Mouse (Mus musculus) MEL (cell line): ENCODE measurements around the gene Fem1b. TPM values are rescaled to one million over a fixed set of nuclear protein-coding genes. Genes with fewer than 3 reads are reported as not detected.
A peak's percentile ranks its signal among the peaks of the same experiment; 100 is the strongest.

Experiments used
- DNase-seq: peaks from one replicate; pipeline ENCODE4 v3.0.0; 2011; ENCODE audit warnings: low read depth, low spot score
- H3K27ac ChIP-seq: 2 replicates; pipeline ENCODE4 v1.5.1; 2012; ENCODE audit warnings: low read depth, mild to moderate bottlenecking, control low read depth, low read length, moderate library complexity; ENCODE audit not compliant: control insufficient read depth
- H3K27me3 ChIP-seq, 2 experiments: fragments of 150-350 bp in 1 of 2; sonication (generic) in 1 of 2; 2 replicates each; pipeline ENCODE4 v1.6.1; 2012; ENCODE audit warnings: low read length in 2 of 2, mild to moderate bottlenecking in 2 of 2, improper control_type of control experiment in 1 of 2, moderate library complexity in 1 of 2; ENCODE audit not compliant: insufficient read depth in 2 of 2, control insufficient read depth in 1 of 2
- H3K36me3 ChIP-seq, 2 experiments: 2 replicates each; pipeline ENCODE4 v1.6.1; 2012 to 2014; ENCODE audit warnings: low read length in 2 of 2, improper control_type of control experiment in 1 of 2, inconsistent platforms in 1 of 2, mild to moderate bottlenecking in 1 of 2; ENCODE audit not compliant: insufficient read depth in 2 of 2, control insufficient read depth in 1 of 2
- H3K4me1 ChIP-seq, 2 experiments: fragments of 150-350 bp in 1 of 2; sonication (generic) in 1 of 2; 2 replicates each; pipeline ENCODE4 v1.6.1; 2012; ENCODE audit warnings: low read length in 2 of 2, improper control_type of control experiment in 1 of 2, mild to moderate bottlenecking in 1 of 2; ENCODE audit not compliant: insufficient read depth in 2 of 2, control insufficient read depth in 1 of 2
- H3K4me3 ChIP-seq, 2 experiments: fragments of 150-350 bp in 1 of 2; sonication (generic) in 1 of 2; 2 replicates each; pipeline ENCODE4 v1.5.1; 2012; ENCODE audit warnings: low read depth in 2 of 2, low read length in 2 of 2, mild to moderate bottlenecking in 2 of 2, moderate library complexity in 2 of 2, control low read depth in 1 of 2, improper control_type of control experiment in 1 of 2; ENCODE audit not compliant: control insufficient read depth in 1 of 2, insufficient read depth in 1 of 2
- H3K79me2 ChIP-seq: 2 replicates; pipeline ENCODE4 v1.6.1; 2012; ENCODE audit warnings: mild to moderate bottlenecking, low read length, moderate library complexity; ENCODE audit not compliant: control insufficient read depth, poor library complexity, insufficient read depth
- H3K9ac ChIP-seq: 2 replicates; pipeline ENCODE4 v1.6.1; 2012; ENCODE audit warnings: low read depth, mild to moderate bottlenecking, control low read depth, low read length, moderate library complexity; ENCODE audit not compliant: control insufficient read depth, poor library complexity, severe bottlenecking
- H3K9me3 ChIP-seq: fragments of 150-350 bp; sonication (generic); replicated peaks from 2 replicates; pipeline ENCODE4 v1.6.1; 2012; ENCODE audit warnings: mild to moderate bottlenecking, low read length, improper control_type of control experiment, moderate library complexity; ENCODE audit not compliant: insufficient read depth
- CHD1 ChIP-seq: IDR thresholded peaks from 2 replicates; pipeline ENCODE4 v1.6.1; 2012; ENCODE audit warnings: low read depth, mild to moderate bottlenecking, inconsistent platforms, low read length, improper control_type of control experiment
- CTCF ChIP-seq, 3 experiments: IDR thresholded peaks in 2 of 3; conservative IDR thresholded peaks in 1 of 3; 2 replicates each; pipeline ENCODE4 v1.5.1; 2011 to 2012; ENCODE audit warnings: low read length in 3 of 3, low read depth in 2 of 3, mild to moderate bottlenecking in 2 of 3, improper control_type of control experiment in 1 of 3, inconsistent platforms in 1 of 3, mixed read lengths in 1 of 3, moderate library complexity in 1 of 3; ENCODE audit not compliant: control insufficient read depth in 1 of 3, insufficient read depth in 1 of 3, poor library complexity in 1 of 3, severe bottlenecking in 1 of 3
- ELF1 ChIP-seq: IDR thresholded peaks from 2 replicates; pipeline ENCODE4 v1.6.1; 2014; ENCODE audit warnings: low read depth, mild to moderate bottlenecking, inconsistent platforms, low read length, improper control_type of control experiment, moderate library complexity
- EP300 ChIP-seq, 2 experiments: IDR thresholded peaks; 2 replicates each; pipeline ENCODE4 v1.6.1; 2011; ENCODE audit warnings: improper control_type of control experiment in 2 of 2, low read length in 2 of 2, low read depth in 1 of 2, mild to moderate bottlenecking in 1 of 2
- ETS1 ChIP-seq: IDR thresholded peaks from 2 replicates; pipeline ENCODE4 v1.6.1; 2012; ENCODE audit warnings: low read depth, mild to moderate bottlenecking, inconsistent platforms, low read length, improper control_type of control experiment, moderate library complexity
- GATA1 ChIP-seq: IDR thresholded peaks from 2 replicates; pipeline ENCODE4 v1.6.1; 2011; ENCODE audit warnings: low read depth, low read length, improper control_type of control experiment
- HCFC1 ChIP-seq: IDR thresholded peaks from 2 replicates; pipeline ENCODE4 v1.6.1; 2012; ENCODE audit warnings: low read depth, mild to moderate bottlenecking, inconsistent platforms, low read length, improper control_type of control experiment, moderate library complexity
- JUND ChIP-seq: IDR thresholded peaks from 2 replicates; pipeline ENCODE4 v1.6.1; 2011; ENCODE audit warnings: low read depth, mild to moderate bottlenecking, improper control_type of control experiment, low read length
- MAFK ChIP-seq: IDR thresholded peaks from 2 replicates; pipeline ENCODE4 v1.6.1; 2011; ENCODE audit warnings: low read depth, mild to moderate bottlenecking, low read length, improper control_type of control experiment, borderline replicate concordance
- MAX ChIP-seq: IDR thresholded peaks from 2 replicates; pipeline ENCODE4 v1.6.1; 2011; ENCODE audit warnings: low read length, improper control_type of control experiment
- MAZ ChIP-seq: IDR thresholded peaks from 2 replicates; pipeline ENCODE4 v1.6.1; 2012; ENCODE audit warnings: low read depth, mild to moderate bottlenecking, inconsistent platforms, low read length, improper control_type of control experiment
- MEF2A ChIP-seq: IDR thresholded peaks from 2 replicates; pipeline ENCODE4 v1.6.1; 2014; ENCODE audit warnings: low read depth, mild to moderate bottlenecking, inconsistent platforms, low read length, improper control_type of control experiment; ENCODE audit not compliant: poor library complexity, insufficient replicate concordance, severe bottlenecking; ENCODE audit errors: extremely low read depth
- MXI1 ChIP-seq: IDR thresholded peaks from 2 replicates; pipeline ENCODE4 v1.6.1; 2011; ENCODE audit warnings: mild to moderate bottlenecking, low read depth, low read length, improper control_type of control experiment
- MYC ChIP-seq: IDR thresholded peaks from 2 replicates; pipeline ENCODE4 v1.6.1; 2011; ENCODE audit warnings: low read depth, mild to moderate bottlenecking, low read length, improper control_type of control experiment, moderate library complexity
- NRF1 ChIP-seq: IDR thresholded peaks from 2 replicates; pipeline ENCODE4 v1.6.1; 2014; ENCODE audit warnings: low read depth, mild to moderate bottlenecking, inconsistent platforms, low read length, improper control_type of control experiment, moderate library complexity; ENCODE audit not compliant: poor library complexity, insufficient read depth, severe bottlenecking
- POLR2AphosphoS5 ChIP-seq: IDR thresholded peaks from 2 replicates; pipeline ENCODE4 v1.6.1; 2012; ENCODE audit warnings: low read depth, borderline replicate concordance, mild to moderate bottlenecking, inconsistent platforms, low read length, moderate library complexity, mixed read lengths
- RAD21 ChIP-seq: IDR thresholded peaks from 2 replicates; pipeline ENCODE4 v1.6.1; 2011; ENCODE audit warnings: mild to moderate bottlenecking, low read depth, low read length, improper control_type of control experiment
- SMC3 ChIP-seq: IDR thresholded peaks from 2 replicates; pipeline ENCODE4 v1.6.1; 2011; ENCODE audit warnings: low read depth, low read length, improper control_type of control experiment
- TAL1 ChIP-seq: IDR thresholded peaks from 2 replicates; pipeline ENCODE4 v1.6.1; 2012; ENCODE audit warnings: mild to moderate bottlenecking, inconsistent platforms, low read length, moderate library complexity, mixed read lengths
- UBTF ChIP-seq: IDR thresholded peaks from 2 replicates; pipeline ENCODE4 v1.6.1; 2012; ENCODE audit warnings: low read depth, mild to moderate bottlenecking, inconsistent platforms, low read length, improper control_type of control experiment, moderate library complexity, borderline replicate concordance; ENCODE audit not compliant: insufficient read depth
- USF1 ChIP-seq: IDR thresholded peaks from 2 replicates; pipeline ENCODE4 v1.6.1; 2014; ENCODE audit warnings: low read depth, mild to moderate bottlenecking, inconsistent platforms, low read length, improper control_type of control experiment, moderate library complexity
- USF2 ChIP-seq, 2 experiments: IDR thresholded peaks; 2 replicates each; pipeline ENCODE4 v1.6.1; 2011 to 2012; ENCODE audit warnings: improper control_type of control experiment in 2 of 2, low read length in 2 of 2, borderline replicate concordance in 1 of 2, inconsistent platforms in 1 of 2, low read depth in 1 of 2, mild to moderate bottlenecking in 1 of 2; ENCODE audit not compliant: insufficient read depth in 1 of 2
- ZC3H11A ChIP-seq: IDR thresholded peaks from 2 replicates; pipeline ENCODE4 v1.6.1; 2012; ENCODE audit warnings: low read depth, mild to moderate bottlenecking, inconsistent platforms, low read length, improper control_type of control experiment
- ZKSCAN1 ChIP-seq: IDR thresholded peaks from 2 replicates; pipeline ENCODE4 v1.6.1; 2012; ENCODE audit warnings: low read depth, mild to moderate bottlenecking, inconsistent platforms, low read length, improper control_type of control experiment, moderate library complexity
- ZMIZ1 ChIP-seq: IDR thresholded peaks from 2 replicates; pipeline ENCODE4 v1.6.1; 2012; ENCODE audit warnings: low read depth, mild to moderate bottlenecking, inconsistent platforms, low read length, improper control_type of control experiment, moderate library complexity
- ZNF384 ChIP-seq: IDR thresholded peaks from 2 replicates; pipeline ENCODE4 v1.6.1; 2012; ENCODE audit warnings: low read depth, mild to moderate bottlenecking, inconsistent platforms, low read length, improper control_type of control experiment
- polyA plus RNA-seq, 2 experiments: library from polyadenylated mRNA; stranded (reverse) in 1 of 2; unstranded in 1 of 2; fragments of >175 nt in 1 of 2; fragments of >200 nt in 1 of 2; gene quantifications; 2 replicates each; pipeline versions ENCODE4 v1.2.1 to v1.2.4; 2012; ENCODE audit warnings: low replicate concordance in 2 of 2, low read depth in 1 of 2; ENCODE audit not compliant: insufficient read length in 2 of 2, insufficient read depth in 1 of 2, missing spikeins in 1 of 2
- total RNA-seq: library from RNA; depleted of rRNA; stranded (reverse); fragments of 300-350 nt; gene quantifications from 2 replicates; pipeline ENCODE4 v1.2.3, GENCODE M21; 2012

Fem1b gene
- total and polyA plus RNA-seq, 3 experiments = 38.2 to 99.4 (median 50.5) TPM

DNA sequence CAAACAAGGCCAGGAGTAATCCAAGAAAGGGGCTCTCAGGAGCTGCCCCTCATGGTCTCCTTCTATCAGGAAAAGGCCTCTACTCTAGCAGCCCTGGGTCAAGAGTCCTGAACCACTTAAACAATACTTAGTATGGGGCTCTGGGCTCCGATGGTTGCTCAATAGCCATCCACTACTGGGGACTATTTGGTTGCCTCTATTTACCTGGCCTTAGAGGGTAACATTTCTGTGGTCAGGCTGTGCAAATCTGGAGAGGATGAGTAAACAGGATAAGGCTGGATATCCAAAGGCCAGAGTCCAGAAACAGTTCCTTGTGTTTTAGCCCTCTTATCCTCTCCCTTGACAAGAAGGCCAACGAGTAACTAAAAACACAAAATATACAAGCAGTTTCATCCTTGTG lies 3.0 kb upstream of the Fem1b start:
- Histone ChIP-seq H3K79me2 (peaks cover 21% of the 10 kb centered on the region), H3K4me1 (peaks cover 20 to 31% of the 10 kb centered on the region in 2 experiments), H3K36me3 (peaks cover 0 to 27% of the 10 kb centered on the region in 2 experiments; a peak in 2 of 4 replicates), H3K27ac (no peak overlapping the region), H3K9me3 (no peaks in the 10 kb centered on the region), H3K4me3 (no peak overlapping the region), H3K9ac (no peak overlapping the region), H3K27me3 (no peaks in the 10 kb centered on the region)
- TF ChIP-seq TAL1 = no peak
- TF ChIP-seq MYC = no peak
- TF ChIP-seq MAFK = no peak
- no peak for TF ChIP-seq ZKSCAN1
- no peak for TF ChIP-seq HCFC1
- TF ChIP-seq MEF2A = no peak
- TF ChIP-seq MXI1 = no peak
- no peak for TF ChIP-seq ELF1
- TF ChIP-seq ZNF384 = no peak
- no peak for TF ChIP-seq ZC3H11A
- no peak for TF ChIP-seq JUND
- TF ChIP-seq USF1 = no peak
- no peak for TF ChIP-seq CHD1
- no peak for TF ChIP-seq USF2 (IDR thresholded peaks at IDR 0.05; ENCODE audit: borderline replicate concordance in 1 of 2, insufficient read depth in 1 of 2, low read depth in 1 of 2, low read length in 2 of 2)
- no peak for DNase-seq

- Histone ChIP-seq H3K27ac (peak overlapping the region; percentile 84), H3K4me3 (peak overlapping the region; percentile 73 to 85), H3K79me2 (peaks cover 43% of the 10 kb centered on the region), H3K4me1 (peaks cover 20 to 23% of the 10 kb centered on the region in 2 experiments), H3K9ac (peak overlapping the region; percentile 81), H3K27me3 (no peaks in the 10 kb centered on the region), H3K36me3 (peaks cover 0 to 36% of the 10 kb centered on the region in 2 experiments; a peak in 3 of 4 replicates), H3K9me3 (no peaks in the 10 kb centered on the region)
- peak; percentile 59 for DNase-seq
- TF ChIP-seq ZC3H11A (no peak), CHD1 (no peak), ZMIZ1 (no peak), MAZ (no peak), USF1 (peak; percentile 74), NRF1 (no peak), MXI1 (peak; percentile 28; the same call in 1 of the 2 replicates), POLR2AphosphoS5 (no peak; the same call in 1 of the 2 replicates), ZKSCAN1 (no peak), MEF2A (no peak), USF2 (IDR thresholded peaks at IDR 0.05; ENCODE audit: borderline replicate concordance in 1 of 2, insufficient read depth in 1 of 2, low read depth in 1 of 2, low read length in 2 of 2) (no peak), MYC (no peak), ZNF384 (peak; percentile 78), CTCF (IDR thresholded peaks at IDR 0.05 in 2 of 3, conservative IDR thresholded peaks at IDR 0.05 in 1 of 3; ENCODE audit: control insufficient read depth in 1 of 3, insufficient read depth in 1 of 3, low read depth in 2 of 3, low read length in 3 of 3, poor library complexity in 1 of 3, severe bottlenecking in 1 of 3) (no peak), EP300 (IDR thresholded peaks at IDR 0.05; ENCODE audit: low read depth in 1 of 2, low read length in 2 of 2) (no peak; a peak in 1 of 4 replicates), RAD21 (no peak), MAX (no peak), TAL1 (no peak), ETS1 (no peak), GATA1 (no peak), SMC3 (no peak), ELF1 (no peak), UBTF (no peak)
Observed at GRCm38 (mm10) chr9:62812216-62813049, 699 bp upstream of the Fem1b start.
